In the genomic region with DNA sequence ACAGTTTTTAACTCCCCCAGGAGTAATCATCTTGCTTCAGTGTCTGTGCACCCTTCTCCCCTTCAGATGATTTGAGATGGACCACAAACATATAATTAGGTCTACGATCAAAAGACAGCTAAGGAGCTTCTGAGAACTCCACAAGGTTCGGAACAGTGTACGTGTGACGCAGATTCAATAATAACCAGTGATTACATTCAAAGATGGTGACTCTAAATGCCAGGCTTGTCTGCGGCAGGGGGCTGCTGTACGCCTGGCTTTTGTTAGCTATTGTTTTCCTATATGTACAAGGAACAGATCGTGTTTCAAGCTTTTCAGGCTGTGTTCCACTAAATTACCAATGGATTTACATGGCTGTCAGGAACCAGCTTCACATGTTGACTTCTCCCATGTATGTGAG, we compare ENCODE assay signal across 19 mouse cellular contexts.
DNase-seq lines count a peak whose midpoint lies in the region; ATAC-seq and TF ChIP-seq lines count a peak whose summit lies in the region.
"Had no signal": no experiment of that assay in that cellular context is flagged by ENCODE, and none has a peak within 500 bp of the region (broad histone marks: within the 10 kb centered on the region; RNA-seq: fewer than 3 reads in every experiment).

No protein-coding gene starts in this region.

- TF ChIP-seq CTCF in olfactory bulb, adult 2 months (IDR thresholded peaks at IDR 0.05; ENCODE audit: insufficient read depth, low read depth, low read length) = no peak

- H3K4me1 ChIP-seq in embryonic facial prominence, embryonic 11.5 days (ENCODE audit: control insufficient read depth, insufficient read depth, low read length) = no peaks in the 10 kb centered on the region
- no peaks in the 10 kb centered on the region for H3K4me1 ChIP-seq in embryonic facial prominence, embryonic 10.5 days
- peaks cover 11% of the 10 kb centered on the region for H3K4me1 ChIP-seq in olfactory bulb, adult 2 months (ENCODE audit: control insufficient read depth, insufficient read depth, low read length)
- H3K4me1 ChIP-seq: forebrain, embryonic 15.5 days had no signal

- TF ChIP-seq POLR2A in olfactory bulb, adult 2 months (IDR thresholded peaks at IDR 0.05; ENCODE audit: insufficient read depth, low read depth, low read length) = no peak

- no peaks in the 10 kb centered on the region for H3K27me3 ChIP-seq in embryonic facial prominence, embryonic 11.5 days (ENCODE audit: control insufficient read depth, insufficient read depth, low read length)
- no peaks in the 10 kb centered on the region for H3K27me3 ChIP-seq in embryonic facial prominence, embryonic 10.5 days (replicated peaks; ENCODE audit: low read depth, poor library complexity, severe bottlenecking)
- H3K27me3 ChIP-seq: forebrain, embryonic 13.5 days; forebrain, embryonic 15.5 days had no signal

- no peaks in the 10 kb centered on the region for H3K9me3 ChIP-seq in embryonic facial prominence, embryonic 11.5 days (replicated peaks; ENCODE audit: control insufficient read depth, low read length)
- H3K9me3 ChIP-seq in embryonic facial prominence, embryonic 10.5 days = no peaks in the 10 kb centered on the region
- H3K9me3 ChIP-seq: embryonic facial prominence, embryonic 13.5 days; forebrain, embryonic 13.5 days; forebrain, embryonic 15.5 days had no signal

- no peak overlapping the region for H3K4me2 ChIP-seq in embryonic facial prominence, embryonic 11.5 days (ENCODE audit: low read depth, low read length)
- H3K4me2 ChIP-seq: embryonic facial prominence, embryonic 13.5 days; forebrain, embryonic 13.5 days; forebrain, embryonic 15.5 days had no signal

- H3K36me3 ChIP-seq in embryonic facial prominence, embryonic 11.5 days (replicated peaks; ENCODE audit: control insufficient read depth, insufficient read depth, low read depth, low read length) = no peaks in the 10 kb centered on the region
- H3K36me3 ChIP-seq in embryonic facial prominence, embryonic 10.5 days (replicated peaks) = no peaks in the 10 kb centered on the region
- H3K36me3 ChIP-seq: embryonic facial prominence, embryonic 13.5 days; forebrain, embryonic 15.5 days had no signal

- H3K4me3 ChIP-seq in embryonic facial prominence, embryonic 11.5 days (ENCODE audit: low read depth, low read length) = no peak overlapping the region
- H3K4me3 ChIP-seq in embryonic facial prominence, embryonic 10.5 days = no peak overlapping the region
- no peak overlapping the region for H3K4me3 ChIP-seq in olfactory bulb, adult 2 months (ENCODE audit: insufficient read depth, low read depth, low read length)
- H3K4me3 ChIP-seq: embryonic facial prominence, embryonic 13.5 days; forebrain, embryonic 13.5 days; forebrain, embryonic 15.5 days had no signal

- ATAC-seq in embryonic facial prominence, embryonic 11.5 days (replicated peaks; ENCODE audit: insufficient number of reproducible peaks, low FRiP score, low TSS enrichment, low read depth) = no peak
- ATAC-seq: forebrain, embryonic 13.5 days; forebrain, embryonic 15.5 days; forebrain, postnatal 0 days had no signal

- WGBS in embryonic facial prominence, embryonic 11.5 days = 66% methylated on average over 7 of the region's 7 CpGs
- WGBS in embryonic facial prominence, embryonic 10.5 days = 76% methylated on average over 7 of the region's 7 CpGs
- 35% methylated on average over 7 of the region's 7 CpGs for WGBS in olfactory bulb, adult 2 months

- peak; percentile 30 for DNase-seq in embryonic facial prominence, embryonic 11.5 days (ENCODE audit: low spot score)
- no peak for DNase-seq in embryonic facial prominence, embryonic 10.5 days (ENCODE audit: low spot score)
- peak; percentile 61 for DNase-seq in brain, adult 2 months (ENCODE audit: low read depth, low spot score)
- no peak for DNase-seq in kidney, postnatal 10 days
- no peak for DNase-seq in embryo, embryonic 11 days
- DNase-seq: adrenal gland, adult 2 months; adrenal gland, postnatal 10 days; adrenal gland, postnatal 25 days; B cell, adult 2 months; cerebellum, adult 11-12 months; cerebellum, adult 2 months; cerebellum, adult 9-10 months; cerebellum, postnatal 10 days; cerebellum, postnatal 25 days; forebrain, postnatal 0 days had no signal

- H3K27ac ChIP-seq in embryonic facial prominence, embryonic 11.5 days (replicated peaks; ENCODE audit: low read depth, low read length) = no peak overlapping the region
- H3K27ac ChIP-seq in embryonic facial prominence, embryonic 10.5 days (replicated peaks) = no peak overlapping the region
- peak overlapping the region; percentile 97 for H3K27ac ChIP-seq in olfactory bulb, adult 2 months (ENCODE audit: insufficient read depth, low read depth, low read length)
- H3K27ac ChIP-seq: embryonic facial prominence, embryonic 13.5 days; forebrain, embryonic 13.5 days; forebrain, embryonic 15.5 days had no signal

- no peak overlapping the region for H3K9ac ChIP-seq in embryonic facial prominence, embryonic 11.5 days (replicated peaks; ENCODE audit: low read length)
- H3K9ac ChIP-seq: embryonic facial prominence, embryonic 13.5 days; forebrain, embryonic 13.5 days; forebrain, embryonic 15.5 days; forebrain, postnatal 0 days had no signal

Comparison
In these comparisons a context has a peak if more than half of its experiments do, and no peak if none do; other contexts are left out.
1. DNase-seq: peak in embryonic facial prominence, embryonic 11.5 days (single experiment) and brain, adult 2 months (single experiment); none in embryonic facial prominence, embryonic 10.5 days (single experiment), kidney, postnatal 10 days (single experiment) and embryo, embryonic 11 days (single experiment).